Mouse (Mus musculus) heart, postnatal 14 days (tissue): ENCODE results near the gene Mcee. TPM values are rescaled to one million over a fixed set of nuclear protein-coding genes. Genes with fewer than 3 reads are reported as not detected.

ENCODE experiments used
- DNase-seq, 2 experiments: peaks; one replicate each; pipeline ENCODE4 v3.0.0; 2021 to 2022
- intact Hi-C: fragments of 180-260 bp; cut with DNase I; formaldehyde crosslinking; loops from one replicate; pipeline ENCODE4 v1.15.1; 2025
- total RNA-seq, 2 experiments: library from RNA; stranded (reverse); gene quantifications; 2 replicates each; pipeline ENCODE4 v1.2.3; 2021

Mcee gene
- total RNA-seq, 2 experiments from 2014 or later, result 157 to 162 TPM

DNA sequence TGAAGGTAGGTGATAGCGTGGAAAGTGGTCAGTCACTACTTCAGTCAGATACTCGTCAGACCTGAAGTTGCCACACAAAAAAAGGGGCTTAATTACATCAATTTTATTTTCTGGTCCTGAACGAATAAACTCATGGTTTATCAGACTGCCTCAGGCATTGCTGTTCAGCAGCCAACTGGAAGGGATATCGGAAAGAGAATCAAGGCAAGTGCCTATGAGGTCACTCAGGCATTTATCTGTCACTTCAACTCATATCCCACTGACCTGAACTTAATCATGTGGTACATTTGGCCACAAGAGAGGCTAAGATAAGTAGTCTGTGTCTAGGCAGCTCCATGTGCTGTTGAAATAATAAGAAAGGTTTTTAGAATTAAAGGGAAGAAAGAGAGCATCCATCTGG, 10.0 kb downstream of the Mcee start:
- no peak for DNase-seq
- intact Hi-C loops, result no loop called here

DNA sequence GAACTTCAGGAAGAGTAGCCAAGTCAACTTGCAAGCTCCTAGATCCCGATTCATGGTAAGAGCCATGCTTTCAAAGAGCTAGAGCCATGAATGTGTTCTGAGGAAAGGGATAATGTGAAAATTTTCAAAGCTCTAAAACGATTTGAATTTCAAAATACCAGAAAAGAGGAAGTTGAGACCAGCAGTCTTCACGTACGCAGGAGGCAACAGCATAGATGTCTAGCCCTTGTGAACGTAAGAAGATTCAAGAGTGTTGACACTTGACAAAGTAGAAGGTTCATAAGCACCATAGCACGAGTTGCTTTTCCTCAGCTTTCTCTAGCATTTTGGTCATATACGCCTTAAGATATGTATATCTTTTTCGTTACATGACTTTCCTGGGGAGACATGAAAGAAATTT, 11.6 kb downstream of the Mcee start:
- intact Hi-C loops, result no loop called here
- DNase-seq, result no peak

DNA sequence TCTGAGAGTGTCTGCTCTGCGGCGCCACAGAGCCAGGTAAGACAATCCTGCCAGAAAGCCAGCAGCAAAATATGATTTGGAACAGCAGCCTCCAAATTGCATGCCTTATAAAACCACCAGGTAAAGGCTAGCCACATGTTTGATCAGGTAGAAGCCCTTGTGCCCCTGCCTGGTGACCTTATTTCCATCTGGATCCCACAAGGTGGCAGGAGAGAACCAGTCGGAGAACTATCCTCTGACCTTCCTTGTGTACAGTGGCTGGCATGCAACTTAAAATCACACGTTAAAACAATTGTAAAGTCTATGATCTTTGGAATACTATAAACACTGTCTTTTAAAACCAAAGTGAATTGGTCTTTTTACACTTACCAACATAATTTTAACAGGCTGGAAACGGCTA, 32.5 kb downstream of the Mcee start:
- no peak for DNase-seq
- intact Hi-C loops, result loop anchor here (10.0 kb wide), 1 partner anchor 320 kb away; no protein-coding TSS in a partner anchor

DNA sequence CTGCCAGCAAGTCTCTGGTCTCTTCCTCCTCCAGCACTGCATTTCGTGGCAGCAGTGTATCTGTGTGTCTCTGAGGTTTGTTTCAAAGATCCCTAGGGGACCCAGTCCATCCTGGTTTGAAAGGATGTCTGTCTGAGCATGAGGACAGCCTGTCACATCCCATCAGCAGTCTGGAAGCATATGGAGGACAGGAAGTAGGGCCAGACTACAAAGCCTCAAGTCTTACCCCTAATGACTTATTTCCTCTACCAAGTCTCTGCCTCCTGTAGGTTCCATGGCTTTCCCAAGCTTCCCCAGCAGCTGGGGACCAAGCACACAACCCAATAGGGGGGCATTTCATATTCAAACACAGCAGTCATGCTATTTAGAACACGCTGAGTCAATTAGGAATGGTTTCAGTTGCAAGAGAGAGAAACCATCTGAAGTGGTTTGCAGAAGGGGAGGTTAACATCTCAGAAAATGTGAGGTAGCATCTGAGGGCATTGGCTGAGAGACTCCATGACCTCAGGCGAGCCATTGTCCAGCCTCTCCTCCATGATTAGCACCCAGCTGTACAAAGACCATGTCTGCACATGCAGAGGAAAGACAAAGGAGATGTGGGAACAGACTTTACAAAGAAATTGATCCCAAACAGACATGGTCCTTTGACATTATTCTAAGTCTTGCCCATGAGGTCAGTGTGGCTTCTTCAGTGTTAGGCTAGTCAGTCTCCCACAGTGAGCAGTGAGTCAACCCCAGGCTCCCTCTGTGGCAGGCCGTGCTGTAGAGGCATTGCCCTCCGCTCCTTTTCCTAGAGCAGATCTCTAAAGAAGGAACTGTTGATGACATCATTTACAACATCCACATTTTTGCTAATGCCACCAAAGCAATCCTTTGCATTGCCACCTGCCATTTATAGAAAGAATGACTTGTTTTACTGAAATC, 47.5 kb downstream of the Mcee start:
- intact Hi-C loops, result no loop called here
- DNase-seq, result no peak

DNA sequence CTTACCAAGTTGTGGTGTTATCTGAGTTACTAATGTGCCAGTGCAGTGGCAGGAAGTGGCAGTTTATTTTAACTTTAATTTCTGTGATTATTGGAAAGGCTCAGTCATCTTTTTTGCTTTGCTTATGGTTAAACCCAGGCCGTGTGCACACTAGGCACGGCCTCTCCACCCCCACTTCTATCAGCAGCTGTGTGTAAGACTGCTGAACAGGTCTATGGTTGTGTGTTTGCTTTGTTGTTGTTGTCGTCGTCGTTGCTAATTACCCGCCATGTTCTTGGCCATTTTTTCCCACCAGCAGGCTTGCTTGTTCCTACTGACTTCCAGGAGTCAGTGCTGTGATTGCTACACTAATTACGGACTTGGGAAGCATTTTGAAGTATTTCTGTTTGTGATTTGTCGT, 48.1 kb downstream of the Mcee start:
- DNase-seq, result no peak
- intact Hi-C loops, result no loop called here

DNA sequence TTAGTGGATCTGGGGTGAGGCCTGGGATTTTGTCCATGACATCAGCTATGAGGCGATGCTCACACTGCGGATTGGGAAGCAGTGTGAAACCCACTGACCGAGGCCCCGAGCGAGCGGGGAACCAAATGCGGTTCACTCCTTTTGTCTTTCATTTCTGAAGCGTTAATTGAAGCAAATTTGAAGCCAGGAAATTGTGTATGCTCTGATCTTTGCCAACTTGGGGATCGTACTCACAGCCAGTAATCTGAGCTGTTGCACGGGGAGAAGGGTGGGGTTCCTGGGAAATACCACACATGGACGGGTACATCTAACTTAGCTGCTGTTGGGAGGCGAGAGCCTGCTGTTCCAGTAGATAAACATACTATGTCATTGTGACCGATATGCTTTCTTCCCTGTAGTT, 58.2 kb downstream of the Mcee start:
- intact Hi-C loops, result no loop called here
- no peak for DNase-seq

DNA sequence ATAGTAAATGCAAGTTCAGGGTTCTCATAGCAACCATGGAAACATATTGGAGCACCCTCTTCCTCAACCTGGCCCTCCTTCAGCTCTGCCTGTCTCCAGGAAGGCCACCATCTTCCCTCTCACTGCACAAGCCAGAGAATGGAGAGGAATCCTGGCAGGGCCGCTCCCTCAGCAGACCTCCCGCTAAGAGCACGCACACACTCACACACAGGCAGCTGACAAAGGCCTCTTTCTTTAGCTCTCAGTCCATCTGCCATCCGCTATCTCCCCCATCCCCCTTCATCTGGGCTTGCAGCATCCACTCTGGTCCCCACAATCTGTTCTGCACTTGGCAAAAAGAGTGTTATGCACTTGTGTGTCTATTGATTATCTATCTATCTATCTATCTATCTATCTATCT, 59.0 kb downstream of the Mcee start:
- no peak for DNase-seq
- intact Hi-C loops, result no loop called here

DNA sequence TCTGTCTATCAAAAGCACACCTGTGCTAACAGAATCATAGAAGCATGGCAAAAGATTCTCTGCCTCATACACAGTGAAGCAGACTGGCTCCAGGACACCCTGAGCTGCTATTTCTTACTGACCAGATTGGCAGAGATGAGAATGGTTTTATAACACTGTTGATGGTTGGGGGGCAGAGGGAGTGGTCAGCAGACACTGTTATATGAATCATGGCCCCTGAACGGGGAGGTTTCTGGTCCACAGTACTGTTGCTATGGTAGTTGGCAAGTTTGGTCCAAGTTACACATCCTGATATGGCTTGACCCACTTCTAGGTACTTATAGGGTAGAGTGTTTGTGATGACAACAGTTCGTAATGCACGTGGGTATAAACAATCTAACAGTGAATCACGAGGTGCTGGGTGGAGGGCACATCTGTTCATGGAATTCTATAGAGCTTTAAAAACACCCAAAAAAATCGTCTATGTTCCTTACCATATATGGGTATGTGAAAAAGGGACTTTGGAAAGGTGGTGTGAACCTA, 59.5 kb downstream of the Mcee start:
- no peak for DNase-seq
- intact Hi-C loops, result no loop called here

DNA sequence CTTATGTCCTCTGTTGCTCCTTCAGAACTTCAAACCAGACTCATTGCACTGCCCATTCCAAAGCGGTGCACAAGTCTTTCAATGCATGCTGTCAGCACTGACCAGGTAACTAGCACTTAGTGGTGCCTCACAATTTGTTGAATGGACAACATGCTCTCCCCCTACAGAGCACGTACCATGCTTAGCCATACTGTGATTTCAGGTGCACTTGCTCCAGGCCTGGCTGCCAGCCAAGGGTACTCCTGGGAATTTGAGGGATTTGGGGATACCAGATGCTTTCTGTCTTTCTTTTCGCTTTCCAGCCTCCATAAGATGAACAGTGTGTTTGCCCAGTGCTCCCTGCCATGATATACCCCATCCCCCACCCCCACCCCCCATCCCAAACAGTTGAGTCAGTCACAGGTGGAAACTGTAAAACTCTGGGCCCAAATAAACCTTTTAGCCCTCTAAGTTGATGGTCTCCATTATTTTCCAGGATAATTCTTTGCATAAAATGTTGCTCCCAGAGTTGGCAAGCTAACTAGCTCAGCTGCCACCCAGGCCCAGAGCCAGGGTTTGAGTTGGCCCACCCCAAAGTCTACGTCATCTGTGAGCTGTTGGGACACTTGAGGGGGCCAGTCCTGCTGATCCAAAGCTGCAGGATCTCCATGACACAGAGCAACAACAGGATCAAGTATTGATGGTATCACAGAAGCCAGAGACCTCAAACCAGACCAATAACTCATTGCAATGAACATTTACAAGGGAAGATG, 60.2 kb downstream of the Mcee start:
- intact Hi-C loops, result no loop called here
- no peak for DNase-seq

DNA sequence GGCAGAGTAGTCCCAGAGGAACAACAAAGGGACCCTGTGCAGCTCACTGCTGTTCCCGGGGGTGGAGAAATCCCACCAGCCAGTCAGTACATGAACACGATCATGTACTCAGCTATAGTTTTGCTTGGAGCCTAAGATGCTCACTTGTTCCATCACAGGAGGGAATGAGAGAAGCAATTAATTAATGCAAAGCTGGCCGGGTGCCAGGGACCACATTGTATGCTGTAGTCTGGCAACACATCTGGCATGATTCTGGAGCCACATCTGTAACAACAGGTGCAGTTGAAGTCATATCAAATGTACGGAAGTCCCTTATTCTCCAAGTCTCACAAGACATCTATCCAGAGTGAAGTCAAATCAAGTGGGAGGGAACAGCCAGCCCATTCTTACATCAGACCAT, 63.8 kb downstream of the Mcee start:
- DNase-seq, result no peak
- intact Hi-C loops, result no loop called here

DNA sequence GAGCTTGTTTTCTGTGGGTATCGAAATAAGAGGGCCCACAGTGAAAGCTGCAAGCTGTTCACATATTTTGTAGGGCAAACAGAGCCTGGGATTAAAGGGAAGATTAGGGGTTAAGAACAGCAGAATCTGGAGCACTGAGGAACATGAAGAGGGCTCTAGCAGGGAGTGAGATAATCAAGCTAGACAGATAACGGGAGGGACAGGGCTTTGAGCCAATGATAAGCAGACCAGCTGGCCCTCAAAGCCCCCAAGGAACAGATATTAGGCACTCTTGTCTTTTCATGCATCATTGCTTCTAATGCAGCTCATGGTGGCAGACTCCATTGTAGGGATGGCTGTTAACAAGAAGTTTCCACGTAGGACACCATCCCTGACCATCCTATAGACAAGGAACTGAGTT, 64.3 kb downstream of the Mcee start:
- no peak for DNase-seq
- intact Hi-C loops, result no loop called here

DNA sequence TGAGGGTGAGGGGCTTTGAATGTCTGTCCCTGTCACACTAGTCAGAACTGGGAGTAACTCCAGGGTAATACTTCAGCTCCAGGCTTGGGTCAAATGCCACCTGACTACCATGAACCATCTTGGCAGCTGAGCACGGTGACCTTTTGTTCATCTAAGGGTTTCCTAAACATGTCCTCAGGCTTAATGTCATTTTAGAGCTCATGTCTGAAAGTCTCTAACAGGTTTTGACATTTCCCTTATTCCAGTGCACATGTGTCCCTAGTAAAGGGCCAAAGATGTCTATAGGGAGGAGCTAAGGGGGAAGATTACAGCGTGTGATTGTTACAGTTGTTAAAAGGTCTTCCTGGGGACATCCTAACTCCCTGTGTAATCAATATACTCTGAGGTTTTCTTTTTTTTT, 65.4 kb downstream of the Mcee start:
- intact Hi-C loops, result no loop called here
- DNase-seq, result no peak

Other genes starting within 250 kb of the Mcee start
- gene Trpm1, start 238.8 kb upstream of the Mcee start, total RNA-seq, result under 1 TPM in 1 of 2 experiments, not detected in 1; 0.33 TPM
- 10 to 100 TPM; 13.1 to 15.0 TPM for gene Mtmr10, start 105.0 kb upstream of the Mcee start, total RNA-seq
- gene Fan1, start 18.5 kb upstream of the Mcee start, total RNA-seq, result 1 to 10 TPM; 6.7 to 7.7 TPM
- gene Mphosph10, start 339 bp upstream of the Mcee start, total RNA-seq, result 10 to 100 TPM; 10.3 to 11.7 TPM
- 1 to 10 TPM in 1 of 2 experiments, under 1 TPM in 1; 0.83 to 1.0 TPM for gene Apba2, start 109.1 kb downstream of the Mcee start, total RNA-seq